Mouse (Mus musculus): Measurements from ENCODE around the gene Zfp58. TPM values are rescaled to one million over a fixed set of nuclear protein-coding genes. Genes with fewer than 3 reads are reported as not detected.
A peak's percentile ranks its signal among the peaks of the same experiment; 100 is the strongest.
"Not testable (repeated sequence)": the region's sequence is repeated elsewhere in the genome, so short reads cannot be mapped to it uniquely, and the experiment has no call there.

The Zfp58 gene
- 14.2 and 18.5 TPM in 2 replicates for polyA plus RNA-seq (2016; fragmentation: Nextera tagmentation; extraction: Ambion mirVana)

DNA sequence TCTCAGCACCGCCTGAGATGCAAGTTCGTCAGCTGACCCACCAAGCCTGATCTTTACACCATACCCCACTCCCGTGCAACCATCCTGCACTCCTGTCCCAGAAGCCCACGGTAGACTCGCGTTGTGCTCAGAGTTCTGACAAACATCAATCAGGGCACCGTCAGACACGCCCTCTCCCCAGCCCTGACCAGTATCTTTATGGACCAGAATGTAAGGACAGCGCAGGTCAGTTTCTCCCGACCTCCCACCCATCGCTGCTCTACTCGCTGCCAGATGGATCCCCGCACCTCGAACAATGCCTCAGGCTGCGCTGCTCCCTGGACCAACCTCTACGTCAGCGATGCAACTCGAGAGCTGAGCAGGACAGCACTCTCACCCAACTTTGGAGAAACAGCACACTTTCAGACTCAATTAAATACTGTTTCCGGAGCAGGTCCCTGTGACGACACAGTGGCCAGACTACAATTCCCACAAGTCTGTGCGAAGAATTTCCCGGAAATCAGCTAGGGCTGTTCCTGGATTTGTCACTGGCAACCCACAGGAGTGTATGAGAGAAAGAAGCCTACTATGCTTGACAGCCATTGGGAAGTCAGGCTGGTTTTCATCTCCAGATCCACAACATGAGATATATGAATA is at the start of gene Zfp58:
TSS of gene Zfp58 (minus strand) at position 472 of the 636 bp plus-strand sequence.
- peak; percentile 75 for DNase-seq (ENCODE audit: low spot score)
- under 1% methylated on average over 22 of the region's 22 CpGs for WGBS
- Histone ChIP-seq H3K4me1 (peaks cover 9% of the 10 kb centered on the region), H3K27ac (peak within 1 kb of the TSS; percentile 84), H3K4me3 (peak within 1 kb of the TSS; percentile 77), H3K36me3 (peaks cover 12% of the 10 kb centered on the region), H3K27me3 (ENCODE audit: low read depth, poor library complexity, severe bottlenecking) (no peaks in the 10 kb centered on the region), H3K9me3 (replicated peaks) (no peaks in the 10 kb centered on the region)

DNA sequence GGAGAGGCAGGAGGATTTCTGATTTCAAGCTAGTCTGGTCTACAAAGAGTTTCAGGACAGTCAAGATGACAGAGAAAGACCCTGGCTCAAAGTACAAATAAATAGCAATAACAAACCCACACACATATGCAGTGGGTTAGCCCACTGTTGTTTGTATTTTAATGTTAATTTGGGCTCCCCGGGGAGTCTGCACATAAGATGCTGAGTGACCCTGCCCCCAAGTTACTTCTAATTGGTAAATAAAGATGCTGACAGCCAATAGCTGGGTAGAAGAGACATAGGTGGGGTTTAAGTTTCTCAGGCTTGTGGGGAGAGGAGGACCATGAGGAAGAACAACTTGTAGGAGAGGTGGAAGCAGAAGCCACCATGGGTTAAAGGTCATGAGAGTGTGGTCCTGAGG is 45.6 kb upstream of the Zfp58 start:
- no peak for DNase-seq (ENCODE audit: low spot score)
- no peaks in the 10 kb centered on the region for H3K27me3 ChIP-seq (ENCODE audit: low read depth, poor library complexity, severe bottlenecking)
- no peak overlapping the region for H3K4me3 ChIP-seq
- no peaks in the 10 kb centered on the region for H3K4me1 ChIP-seq
- H3K27ac ChIP-seq = no peak overlapping the region
- no peaks in the 10 kb centered on the region for H3K9me3 ChIP-seq (replicated peaks)
- peaks cover 63% of the 10 kb centered on the region for H3K36me3 ChIP-seq
- WGBS = 77% methylated on average over 1 of the region's 1 CpGs

DNA sequence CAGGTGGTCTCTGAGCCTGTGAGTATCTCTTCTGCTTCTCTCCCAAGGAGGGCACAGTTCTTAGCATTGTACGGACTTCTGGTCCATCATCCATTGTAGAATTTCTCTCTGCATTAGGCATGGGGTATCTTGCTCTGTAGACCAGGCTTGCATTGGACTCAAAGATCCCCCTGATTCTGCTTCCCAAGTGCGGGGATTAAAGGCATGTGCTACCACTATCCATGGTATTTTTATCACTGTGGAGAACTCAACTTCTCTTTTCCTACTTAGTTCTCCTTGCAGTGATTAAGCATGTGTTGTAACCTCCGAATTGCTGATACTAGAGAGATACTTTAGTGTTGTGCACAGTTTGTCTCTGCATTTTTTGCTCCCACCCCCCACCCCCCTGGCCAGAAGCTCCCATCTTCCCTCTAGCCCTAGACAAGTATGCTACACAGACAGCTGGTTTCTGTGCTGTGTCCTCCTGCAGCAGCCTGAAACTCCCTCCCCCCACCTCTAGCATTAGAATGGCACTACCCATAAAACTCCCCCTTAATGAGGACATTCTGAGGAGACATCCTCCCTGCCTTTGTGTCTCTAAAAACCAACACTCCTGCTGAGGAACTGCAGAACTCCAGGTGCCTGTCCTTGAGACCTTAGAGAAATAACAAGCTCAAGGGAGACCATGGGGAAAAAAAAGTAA is 26.8 kb upstream of the Zfp58 start:
- 77% methylated on average over 3 of the region's 3 CpGs for WGBS
- H3K4me1 ChIP-seq = peaks cover 13% of the 10 kb centered on the region
- no peak overlapping the region for H3K27ac ChIP-seq
- no peaks in the 10 kb centered on the region for H3K36me3 ChIP-seq
- no peak for DNase-seq (ENCODE audit: low spot score)
- no peak overlapping the region for H3K4me3 ChIP-seq
- H3K27me3 ChIP-seq (ENCODE audit: low read depth, poor library complexity, severe bottlenecking) = no peaks in the 10 kb centered on the region
- 0 out of 2 replicates have a peak, but pooled peaks cover 2% of the 10 kb centered on the region for H3K9me3 ChIP-seq (replicated peaks)

DNA sequence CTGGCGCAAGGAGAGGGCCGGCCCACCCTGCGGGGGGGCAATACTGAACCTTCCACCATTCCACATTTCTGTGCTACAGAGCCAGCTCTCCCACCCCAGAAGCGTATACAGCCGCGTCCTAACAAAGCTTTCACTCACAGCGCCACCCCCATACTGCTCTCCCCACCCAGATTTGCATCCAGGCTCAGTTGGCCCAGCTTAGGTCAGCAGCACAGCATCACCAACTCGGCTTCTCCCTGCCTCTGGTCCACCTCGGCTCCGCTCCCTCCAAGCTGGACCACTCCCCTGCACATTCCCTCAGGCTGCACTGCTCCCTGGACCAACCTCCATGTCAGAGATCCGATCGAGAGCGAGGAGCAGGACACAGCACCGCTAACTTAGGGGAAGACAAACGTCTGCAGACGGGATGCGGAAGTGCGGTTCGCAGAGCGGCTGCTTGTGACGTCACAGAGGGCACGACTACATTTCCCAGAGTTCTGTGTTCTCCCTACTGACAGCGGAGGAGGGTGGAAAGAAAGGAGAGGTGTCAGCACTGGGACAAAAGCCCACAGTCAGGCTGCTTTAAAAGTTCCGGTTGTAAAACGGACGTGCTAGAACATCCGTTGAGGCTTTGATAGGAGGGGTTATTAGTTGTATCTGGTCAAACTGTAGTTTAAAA is 25.5 kb upstream of the Zfp58 start, which contains the start of the genes Gm26965 and Zfp87:
TSS of gene Gm26965 (minus strand) at position 399 of the 658 bp plus-strand sequence.
TSS of gene Zfp87 (minus strand) at position 425 of the 658 bp plus-strand sequence.
- Histone ChIP-seq H3K9me3 (replicated peaks) (no peaks in the 10 kb centered on the region), H3K27ac (peak within 1 kb of the TSS; percentile 88), H3K4me3 (peak within 1 kb of the TSS; percentile 90), H3K36me3 (peaks cover 8% of the 10 kb centered on the region), H3K27me3 (ENCODE audit: low read depth, poor library complexity, severe bottlenecking) (no peaks in the 10 kb centered on the region), H3K4me1 (peaks cover 13% of the 10 kb centered on the region)
- WGBS = under 1% methylated on average over 27 of the region's 27 CpGs
- peak; percentile 90 for DNase-seq (ENCODE audit: low spot score)

DNA sequence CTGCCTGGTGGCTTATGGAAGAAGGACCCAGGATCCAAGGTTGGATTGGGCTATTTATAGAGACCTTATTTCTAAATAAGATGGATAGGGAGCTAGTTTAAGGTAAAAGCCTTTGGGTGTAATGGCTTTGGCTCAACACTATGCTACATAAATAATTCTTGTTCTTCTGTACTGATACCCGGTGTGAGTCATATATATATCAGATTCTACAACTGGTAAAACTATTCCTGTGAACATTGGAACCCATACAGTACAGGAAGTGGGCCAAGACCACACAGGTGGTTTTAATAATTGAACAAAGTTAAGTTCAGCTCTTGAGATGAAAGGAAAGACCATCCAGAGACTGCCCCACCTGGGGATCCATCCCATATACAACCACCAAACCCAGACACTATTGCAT is 553 bp upstream of the Zfp58 start:
- WGBS = 82% methylated on average over 1 of the region's 1 CpGs
- Histone ChIP-seq H3K27me3 (ENCODE audit: low read depth, poor library complexity, severe bottlenecking) (no peaks in the 10 kb centered on the region), H3K4me1 (peaks cover 9% of the 10 kb centered on the region), H3K36me3 (peaks cover 6% of the 10 kb centered on the region; the same call in 1 of the 2 replicates), H3K27ac (no peak overlapping the region), H3K4me3 (0 out of 2 replicates have a peak overlapping the region, but pooled peaks have one; percentile 77), H3K9me3 (replicated peaks) (no peaks in the 10 kb centered on the region)
- no peak for DNase-seq (ENCODE audit: low spot score)

DNA sequence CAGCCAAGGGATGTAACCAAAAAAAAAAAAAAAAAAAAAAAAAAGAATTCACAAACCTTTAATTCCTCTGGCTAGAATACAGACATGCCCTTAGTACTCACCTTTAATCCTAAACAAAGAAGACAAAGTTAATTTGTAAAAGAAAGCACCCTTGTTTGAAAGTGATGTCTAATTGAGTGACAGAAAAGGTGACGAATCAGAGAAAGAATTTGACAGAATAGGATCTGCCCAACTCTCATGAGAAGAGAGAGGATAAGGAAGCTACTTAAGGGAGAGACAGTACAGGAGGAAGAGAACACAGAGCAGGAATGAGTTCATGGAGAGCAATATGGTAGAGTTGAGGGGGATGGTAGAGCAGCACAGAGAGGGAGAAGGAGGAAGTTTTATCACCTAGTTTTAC is 4.7 kb downstream of the Zfp58 start:
- Histone ChIP-seq H3K36me3 (peaks cover 58% of the 10 kb centered on the region), H3K27ac (no peak overlapping the region), H3K27me3 (ENCODE audit: low read depth, poor library complexity, severe bottlenecking) (no peaks in the 10 kb centered on the region), H3K4me1 (peaks cover 9% of the 10 kb centered on the region), H3K9me3 (replicated peaks) (0 out of 2 replicates have a peak, but pooled peaks cover 7% of the 10 kb centered on the region), H3K4me3 (no peak overlapping the region)
- WGBS = 86% methylated on average over 1 of the region's 1 CpGs
- DNase-seq (ENCODE audit: low spot score) = no peak

DNA sequence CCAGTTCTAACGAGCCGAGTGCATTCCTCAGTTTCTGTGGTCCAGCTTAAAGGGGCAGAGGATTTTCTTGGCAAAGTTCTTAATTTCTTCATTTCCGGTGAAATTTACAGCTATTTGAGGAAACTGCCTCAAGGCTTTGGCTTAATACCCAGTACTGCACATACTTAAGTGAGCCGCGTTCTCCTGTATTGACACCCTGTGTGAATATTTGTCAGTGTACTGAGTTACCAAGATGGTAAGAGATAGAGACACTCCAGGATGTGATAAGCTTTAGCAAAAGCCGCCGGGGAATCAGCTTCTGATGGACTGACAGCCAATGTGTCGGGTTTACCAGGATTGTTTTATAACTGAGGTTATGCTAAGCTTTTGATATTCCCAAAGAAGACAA is 15.9 kb downstream of the Zfp58 start:
- DNase-seq (ENCODE audit: low spot score) = no peak
- peak overlapping the region; percentile 78 for H3K27ac ChIP-seq

DNA sequence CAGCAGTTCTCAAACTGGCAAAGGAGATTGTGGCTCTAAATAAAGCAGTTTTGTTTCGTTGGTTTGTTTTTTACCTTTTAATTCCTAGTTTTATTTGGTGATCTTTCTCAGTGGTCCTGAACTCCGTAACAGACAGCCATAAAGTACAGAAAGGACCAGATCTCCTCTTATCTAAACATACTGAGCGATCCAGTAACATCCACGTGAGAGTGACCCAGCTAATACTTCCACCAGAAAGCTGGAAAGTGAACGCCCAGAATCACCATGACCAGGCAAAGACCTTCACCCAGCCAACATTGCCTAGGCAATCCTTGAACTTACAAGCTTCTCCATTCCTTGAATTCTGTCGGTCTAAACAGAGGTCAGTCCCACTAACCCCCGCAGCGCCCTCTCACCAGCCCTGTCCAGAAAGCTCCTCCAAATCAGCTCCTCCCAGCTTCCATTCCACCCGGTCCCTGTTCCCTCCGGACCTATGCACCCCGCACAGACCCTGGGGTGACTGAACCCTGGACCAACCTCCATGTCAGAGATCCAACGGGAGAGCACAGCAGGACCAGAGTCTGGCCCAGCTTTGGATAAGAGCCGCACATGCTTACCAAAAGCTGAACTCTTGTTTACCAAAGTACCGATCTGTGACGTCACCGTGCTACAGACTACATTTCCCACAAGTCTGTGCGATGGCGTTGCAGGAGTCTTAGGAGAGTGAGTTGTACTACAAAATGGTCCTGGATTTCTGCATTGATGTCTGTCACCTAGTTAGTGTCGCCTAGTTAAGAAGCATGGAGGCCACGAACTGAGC is 16.5 kb downstream of the Zfp58 start, which contains the start of gene Zfp874b:
TSS of gene Zfp874b (minus strand) at position 634 of the 799 bp plus-strand sequence.
- Histone ChIP-seq H3K27me3 (ENCODE audit: low read depth, poor library complexity, severe bottlenecking) (no peaks in the 10 kb centered on the region), H3K27ac (peak within 1 kb of the TSS; percentile 78), H3K9me3 (replicated peaks) (no peaks in the 10 kb centered on the region), H3K4me3 (peak within 1 kb of the TSS; percentile 62), H3K36me3 (peaks cover 17% of the 10 kb centered on the region), H3K4me1 (peaks cover 9% of the 10 kb centered on the region)
- WGBS = 4% methylated on average over 20 of the region's 20 CpGs
- peak; percentile 76 for DNase-seq (ENCODE audit: low spot score)

More for the DNA sequence above, 15.9 kb downstream of the Zfp58 start:
- Histone ChIP-seq H3K4me3 (peak overlapping the region; percentile 62), H3K27me3 (ENCODE audit: low read depth, poor library complexity, severe bottlenecking) (no peaks in the 10 kb centered on the region), H3K36me3 (peaks cover 23% of the 10 kb centered on the region), H3K9me3 (replicated peaks) (no peaks in the 10 kb centered on the region), H3K4me1 (peaks cover 9% of the 10 kb centered on the region)
- WGBS = 49% methylated on average over 8 of the region's 8 CpGs

DNA sequence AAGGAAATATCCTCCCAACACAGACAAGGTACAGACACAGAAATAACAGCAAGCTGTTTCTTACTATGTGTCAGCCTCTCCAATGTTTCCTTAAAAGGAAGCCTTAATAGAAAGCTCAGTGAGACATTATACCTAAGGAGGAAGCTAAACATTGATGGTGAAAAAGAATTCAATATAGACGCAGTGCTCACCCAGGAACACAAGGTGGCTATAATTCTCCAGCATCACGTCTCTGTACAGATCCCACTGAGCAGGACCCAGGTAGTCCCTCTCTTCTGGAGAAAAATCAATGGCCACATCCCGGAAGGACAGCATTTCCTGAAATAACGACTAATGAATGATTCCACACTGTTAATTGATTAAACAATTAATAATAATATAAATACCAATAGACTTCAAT is 18.8 kb downstream of the Zfp58 start:
- Histone ChIP-seq H3K36me3 (no peaks in the 10 kb centered on the region), H3K4me1 (peaks cover 9% of the 10 kb centered on the region), H3K27ac (no peak overlapping the region), H3K9me3 (replicated peaks) (no peaks in the 10 kb centered on the region), H3K27me3 (ENCODE audit: low read depth, poor library complexity, severe bottlenecking) (no peaks in the 10 kb centered on the region), H3K4me3 (no peak overlapping the region)
- WGBS = 77% methylated on average over 4 of the region's 4 CpGs
- DNase-seq (ENCODE audit: low spot score) = no peak

DNA sequence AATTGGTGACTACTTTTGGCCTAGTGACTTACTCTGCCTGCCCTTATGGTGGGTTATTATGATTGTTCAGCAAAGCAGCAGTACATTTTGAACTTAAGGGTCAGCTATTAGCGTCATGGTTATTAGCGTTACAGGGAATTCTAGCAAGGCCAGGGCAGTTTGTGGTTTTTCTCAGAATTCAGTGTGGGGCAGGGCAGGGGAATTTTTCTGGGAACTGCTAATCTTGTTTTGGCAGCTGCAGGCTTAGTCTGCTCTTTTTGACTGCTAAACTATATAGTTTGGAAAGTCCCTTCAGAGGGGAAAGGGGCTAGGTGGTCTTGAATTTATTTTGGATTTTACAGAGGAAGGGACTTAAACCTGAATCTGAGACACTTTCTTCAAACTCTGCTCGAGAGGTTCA is 31.1 kb downstream of the Zfp58 start:
- no peak overlapping the region for H3K27ac ChIP-seq
- H3K4me3 ChIP-seq = no peak overlapping the region
- no peak for DNase-seq (ENCODE audit: low spot score)
- H3K9me3 ChIP-seq (replicated peaks) = no peaks in the 10 kb centered on the region
- no peaks in the 10 kb centered on the region for H3K4me1 ChIP-seq
- 88% methylated on average over 3 of the region's 3 CpGs for WGBS
- peaks cover 26% of the 10 kb centered on the region for H3K36me3 ChIP-seq
- H3K27me3 ChIP-seq (ENCODE audit: low read depth, poor library complexity, severe bottlenecking) = no peaks in the 10 kb centered on the region

DNA sequence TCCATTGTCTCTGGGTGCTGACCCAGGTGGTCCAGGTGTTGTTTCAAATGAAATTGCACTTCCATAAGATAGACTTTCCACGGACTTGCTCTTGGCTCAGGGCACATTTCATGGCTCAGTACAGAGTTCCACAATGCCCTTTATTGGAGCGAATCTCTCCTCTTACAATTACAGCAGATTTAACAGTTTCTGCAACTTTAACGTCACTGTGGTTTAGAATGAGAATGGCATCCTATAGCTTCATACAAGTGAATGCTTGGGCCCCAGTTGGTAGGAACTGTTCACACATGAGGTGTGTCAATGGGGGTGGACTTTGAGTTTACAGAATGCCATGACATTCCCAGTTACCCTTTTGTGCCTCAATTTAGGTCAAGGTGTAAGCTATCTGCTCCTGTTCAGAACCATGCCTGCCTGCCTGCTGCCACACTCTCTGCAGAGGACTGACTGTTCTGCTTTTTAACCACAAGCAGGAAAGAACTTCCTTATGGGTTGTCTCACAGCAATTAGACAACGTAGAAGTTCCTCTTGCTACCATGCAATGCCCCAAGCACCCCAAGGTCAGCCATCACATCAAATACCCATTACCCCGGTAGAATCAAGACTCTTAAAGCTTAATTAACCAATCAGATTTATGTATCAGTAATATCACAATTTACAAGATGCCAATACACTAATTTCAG is 36.7 kb downstream of the Zfp58 start:
- H3K27me3 ChIP-seq (ENCODE audit: low read depth, poor library complexity, severe bottlenecking); H3K4me3 ChIP-seq; H3K36me3 ChIP-seq; DNase-seq (ENCODE audit: low spot score); H3K27ac ChIP-seq; H3K4me1 ChIP-seq; H3K9me3 ChIP-seq (replicated peaks): not testable (repeated sequence)
- 92% methylated on average over 3 of the region's 5 CpGs for WGBS

DNA sequence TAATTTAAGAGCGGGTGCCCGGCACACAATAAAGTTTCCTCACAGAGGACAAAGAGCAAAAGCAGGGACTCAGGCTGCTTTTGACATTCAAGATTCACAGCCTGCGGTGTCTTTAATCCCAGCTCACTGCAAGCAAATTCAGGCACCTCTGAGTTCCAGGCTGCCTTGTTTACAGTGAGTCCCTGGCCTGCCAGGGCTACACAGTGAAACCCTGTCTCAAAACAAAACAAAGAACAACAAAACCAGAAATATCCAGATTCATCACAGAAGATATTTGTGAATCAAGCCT is 48.4 kb downstream of the Zfp58 start:
- Histone ChIP-seq H3K36me3 (peaks cover 9% of the 10 kb centered on the region), H3K4me1 (peaks cover 9% of the 10 kb centered on the region), H3K4me3 (peak overlapping the region; percentile 63), H3K27me3 (ENCODE audit: low read depth, poor library complexity, severe bottlenecking) (no peaks in the 10 kb centered on the region), H3K27ac (peak overlapping the region; percentile 78), H3K9me3 (replicated peaks) (no peaks in the 10 kb centered on the region)
- WGBS = 8% methylated on average over 3 of the region's 3 CpGs
- DNase-seq (ENCODE audit: low spot score) = peak; percentile 31

Data from limb, embryonic 10.5 days (tissue).